Mouse (Mus musculus): ENCODE measurements around the gene Sptbn2.

GRCm38 (mm10) chr19:4711098-4711600 is at the start of gene Sptbn2:
- no peak for TF ChIP-seq CTCF (IDR thresholded peaks at IDR 0.05; ENCODE audit: borderline replicate concordance, extremely low read depth, insufficient read depth, insufficient read length)
- TF ChIP-seq POLR2A (IDR thresholded peaks at IDR 0.05; ENCODE audit: borderline replicate concordance, extremely low read depth, insufficient read depth, insufficient read length, poor library complexity, severe bottlenecking): no peak
